In the genomic region with DNA sequence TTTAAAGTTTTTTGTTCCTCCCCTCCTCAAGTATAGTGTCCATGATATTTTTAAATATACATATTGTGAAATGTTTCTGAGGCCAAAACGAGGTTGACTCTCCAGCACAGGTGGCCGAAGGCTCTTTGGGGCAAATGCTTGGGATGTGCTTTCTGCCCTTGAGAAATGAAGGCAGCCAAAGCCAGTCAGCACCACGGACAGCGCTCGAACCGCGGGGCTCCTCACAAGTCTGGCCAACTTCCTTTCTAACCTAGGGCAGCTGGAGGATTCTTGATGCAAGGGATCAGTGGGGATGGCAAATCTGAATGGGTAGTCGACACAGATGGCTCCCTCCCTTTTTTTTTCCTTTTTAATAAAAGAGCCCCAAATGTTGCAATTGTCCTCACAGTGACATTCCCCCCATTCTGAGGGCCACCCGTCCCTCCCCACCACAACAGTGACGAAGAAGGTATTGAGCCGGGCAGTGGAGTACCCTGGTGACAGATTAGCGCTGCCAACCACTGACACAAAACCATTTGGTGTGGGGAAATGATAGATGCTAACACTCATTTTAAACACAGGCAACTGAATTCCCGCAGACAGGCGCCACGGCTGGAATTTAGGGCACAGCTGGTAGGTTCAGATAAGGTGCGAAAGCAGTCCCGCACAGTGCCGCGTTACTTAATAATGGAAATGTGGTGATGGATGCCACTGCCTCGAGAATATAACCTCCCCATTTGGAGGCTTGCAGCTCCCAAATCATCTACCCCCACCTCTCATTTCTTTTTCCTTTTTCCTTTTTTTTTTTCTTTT, we compare ENCODE assay signal across 8 mouse cellular contexts.
DNase-seq lines count a peak whose midpoint lies in the region; ATAC-seq and TF ChIP-seq lines count a peak whose summit lies in the region.

No protein-coding gene starts in this region.

- TF ChIP-seq EP300 in stomach, postnatal 0 days (optimal IDR thresholded peaks at IDR 0.05), result no peak

- ATAC-seq in kidney, embryonic 14.5 days (ENCODE audit: low FRiP score, low TSS enrichment), result no peak
- ATAC-seq in lung, embryonic 14.5 days (ENCODE audit: insufficient read depth), result no peak
- no peak for ATAC-seq in stomach, postnatal 0 days (ENCODE audit: low FRiP score, low TSS enrichment)
- no peak for ATAC-seq in erythroid progenitor cell, adult 5-6 weeks (replicated peaks; ENCODE audit: low FRiP score, poor library complexity, severe bottlenecking)

- H3K36me3 ChIP-seq in kidney, embryonic 14.5 days (ENCODE audit: control insufficient read depth, insufficient read depth, low read length), result no peaks in the 10 kb centered on the region
- H3K36me3 ChIP-seq in lung, embryonic 14.5 days (ENCODE audit: insufficient read depth), result no peaks in the 10 kb centered on the region
- H3K36me3 ChIP-seq in stomach, postnatal 0 days (ENCODE audit: control insufficient read depth, insufficient read depth, low read length), result no peaks in the 10 kb centered on the region

- H3K9me3 ChIP-seq in kidney, embryonic 14.5 days (ENCODE audit: control insufficient read depth, low read length), result 0 out of 2 replicates have a peak, but pooled peaks cover 3% of the 10 kb centered on the region
- H3K9me3 ChIP-seq in lung, embryonic 14.5 days (ENCODE audit: low read depth, low read length), result no peaks in the 10 kb centered on the region
- no peaks in the 10 kb centered on the region for H3K9me3 ChIP-seq in stomach, postnatal 0 days (ENCODE audit: control insufficient read depth, low read length)

- 26% methylated on average over 20 of the region's 20 CpGs for WGBS in kidney, embryonic 14.5 days
- WGBS in lung, embryonic 14.5 days, result 14% methylated on average over 20 of the region's 20 CpGs
- 20% methylated on average over 20 of the region's 20 CpGs for WGBS in stomach, postnatal 0 days

- H3K27ac ChIP-seq in kidney, embryonic 14.5 days (ENCODE audit: low read depth, low read length), result no peak overlapping the region
- H3K27ac ChIP-seq in lung, embryonic 14.5 days (ENCODE audit: low read depth), result no peak overlapping the region
- H3K27ac ChIP-seq in stomach, postnatal 0 days (replicated peaks), result no peak overlapping the region

- H3K4me1 ChIP-seq in kidney, embryonic 14.5 days (ENCODE audit: control insufficient read depth, insufficient read depth, low read length), result no peaks in the 10 kb centered on the region
- H3K4me1 ChIP-seq in lung, embryonic 14.5 days (ENCODE audit: insufficient read depth), result no peaks in the 10 kb centered on the region
- no peaks in the 10 kb centered on the region for H3K4me1 ChIP-seq in stomach, postnatal 0 days (replicated peaks; ENCODE audit: control insufficient read depth, insufficient read depth)

- no peak overlapping the region for H3K4me3 ChIP-seq in kidney, embryonic 14.5 days (ENCODE audit: low read length)
- no peak overlapping the region for H3K4me3 ChIP-seq in lung, embryonic 14.5 days (ENCODE audit: low read depth, low read length)
- no peak overlapping the region for H3K4me3 ChIP-seq in stomach, postnatal 0 days (ENCODE audit: low read depth, low read length)

- H3K9ac ChIP-seq in kidney, embryonic 14.5 days (ENCODE audit: low read depth, low read length), result no peak overlapping the region
- no peak overlapping the region for H3K9ac ChIP-seq in lung, embryonic 14.5 days
- no peak overlapping the region for H3K9ac ChIP-seq in stomach, postnatal 0 days (ENCODE audit: low read length)

- H3K27me3 ChIP-seq in kidney, embryonic 14.5 days (ENCODE audit: control insufficient read depth, insufficient read depth, low read length), result no peaks in the 10 kb centered on the region
- no peaks in the 10 kb centered on the region for H3K27me3 ChIP-seq in lung, embryonic 14.5 days (ENCODE audit: insufficient read depth, low read length)
- H3K27me3 ChIP-seq in stomach, postnatal 0 days (ENCODE audit: control insufficient read depth, insufficient read depth, low read length), result no peaks in the 10 kb centered on the region

- peak; percentile 28 for DNase-seq in kidney, adult 9 months
- DNase-seq in R1 (ENCODE audit: low read depth, low spot score), result peak; percentile 72
- DNase-seq in embryo, embryonic 9.5 days (ENCODE audit: extremely low spot score), result peak; percentile 79
- DNase-seq in lung, embryonic 14.5 days, result peak; percentile 91
- DNase-seq in stomach, postnatal 0 days (ENCODE audit: low spot score), result peak; percentile 69
- no peak for DNase-seq in cerebellum, adult 9-10 months

- H3K4me2 ChIP-seq in kidney, embryonic 14.5 days (replicated peaks; ENCODE audit: low read depth, low read length), result no peak overlapping the region
- no peak overlapping the region for H3K4me2 ChIP-seq in lung, embryonic 14.5 days
- no peak overlapping the region for H3K4me2 ChIP-seq in stomach, postnatal 0 days (replicated peaks; ENCODE audit: low read depth)

- no peak for TF ChIP-seq CTCF in lung, embryonic 14.5 days (IDR thresholded peaks at IDR 0.05; ENCODE audit: low read depth)
- TF ChIP-seq CTCF in stomach, postnatal 0 days (IDR thresholded peaks at IDR 0.05; ENCODE audit: low read depth), result no peak
